Mouse (Mus musculus) adrenal gland, postnatal 25 days (tissue): Measurements from ENCODE around the gene Fxr2. TPM values are rescaled to one million over a fixed set of nuclear protein-coding genes. Genes with fewer than 3 reads are reported as not detected.

ENCODE experiments used
- DNase-seq: peaks from one replicate; pipeline ENCODE4 v3.0.0; 2021; ENCODE audit warnings: mixed read lengths
- total RNA-seq: library from RNA; stranded (reverse); gene quantifications from 2 replicates; pipeline ENCODE4 v1.2.3, GENCODE M21; 2021

The Fxr2 gene
- total RNA-seq, 1 experiment from 2014 or later: 101 TPM

DNA sequence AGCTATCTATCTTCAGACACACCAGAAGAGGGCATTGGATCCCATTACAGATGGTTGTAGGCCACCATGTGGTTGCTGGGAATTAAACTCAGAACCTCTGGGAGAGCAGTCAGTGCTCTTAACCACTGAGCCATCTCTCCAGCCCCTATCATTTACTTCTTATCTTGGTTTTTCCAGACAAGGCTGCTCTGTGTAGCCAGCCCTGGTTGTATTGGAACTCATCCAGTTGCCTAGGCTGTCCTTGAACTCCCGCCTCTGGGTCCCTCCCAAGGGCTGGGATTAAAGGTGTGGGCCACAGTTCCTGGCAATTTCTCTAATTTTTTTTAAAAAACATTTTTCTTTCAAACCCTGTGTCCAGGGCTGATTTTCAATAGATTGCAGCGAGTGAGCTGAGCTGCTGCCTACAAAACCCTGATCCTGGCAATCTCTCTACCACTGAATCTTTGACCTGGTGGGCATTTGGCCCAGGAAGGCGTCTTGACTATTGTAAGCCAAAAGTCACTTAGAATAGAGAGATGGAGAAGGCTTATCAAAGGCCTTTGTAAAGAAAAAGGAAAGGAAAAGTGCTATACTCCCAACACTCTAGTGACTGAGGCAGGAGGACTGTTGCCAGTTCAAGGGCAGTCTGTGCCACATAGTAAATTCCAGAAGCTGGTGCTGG lies 28.6 kb downstream of the Fxr2 start:
- peak; percentile 46 for DNase-seq

DNA sequence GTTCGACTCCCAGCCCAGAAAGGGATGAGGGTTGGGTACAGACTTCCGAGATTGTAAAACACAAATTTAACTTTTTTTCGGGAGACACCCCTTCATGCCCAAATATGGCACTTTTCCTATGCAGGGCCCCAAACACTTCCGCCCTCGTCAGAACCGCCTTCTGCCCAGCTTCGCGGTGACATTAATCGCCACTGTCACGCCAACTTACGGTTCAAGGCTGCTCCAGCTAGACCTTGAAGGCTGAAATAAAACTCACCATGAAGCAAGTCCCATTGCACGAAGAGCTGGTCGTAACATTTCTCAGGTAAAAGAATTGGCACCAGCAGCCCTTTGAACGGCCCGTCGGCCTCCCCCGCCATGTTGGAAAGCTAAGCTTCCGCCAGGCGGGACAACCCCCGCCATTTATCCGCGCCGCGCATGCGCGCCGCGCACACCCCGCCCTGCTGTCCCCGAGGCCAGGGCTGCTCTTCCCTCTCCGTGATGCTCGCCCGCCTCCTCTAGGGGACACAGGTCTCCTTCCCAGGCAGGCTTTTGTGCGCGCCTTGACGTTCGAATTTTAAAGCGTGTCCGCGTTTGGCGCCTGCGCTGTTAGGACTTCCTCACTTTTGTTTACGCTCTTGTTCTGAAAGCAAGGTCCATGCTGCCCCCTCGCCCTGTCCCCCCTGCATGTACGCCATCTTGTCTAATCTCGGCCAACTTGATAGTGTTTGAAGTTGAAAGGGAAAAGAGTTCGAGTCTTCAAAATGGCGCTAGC lies 29.6 kb downstream of the Fxr2 start, which contains the start of gene Mpdu1:
Mpdu1 (minus strand) TSS at position 430 of the 754 bp plus-strand sequence.
- DNase-seq: peak; percentile 91

DNA sequence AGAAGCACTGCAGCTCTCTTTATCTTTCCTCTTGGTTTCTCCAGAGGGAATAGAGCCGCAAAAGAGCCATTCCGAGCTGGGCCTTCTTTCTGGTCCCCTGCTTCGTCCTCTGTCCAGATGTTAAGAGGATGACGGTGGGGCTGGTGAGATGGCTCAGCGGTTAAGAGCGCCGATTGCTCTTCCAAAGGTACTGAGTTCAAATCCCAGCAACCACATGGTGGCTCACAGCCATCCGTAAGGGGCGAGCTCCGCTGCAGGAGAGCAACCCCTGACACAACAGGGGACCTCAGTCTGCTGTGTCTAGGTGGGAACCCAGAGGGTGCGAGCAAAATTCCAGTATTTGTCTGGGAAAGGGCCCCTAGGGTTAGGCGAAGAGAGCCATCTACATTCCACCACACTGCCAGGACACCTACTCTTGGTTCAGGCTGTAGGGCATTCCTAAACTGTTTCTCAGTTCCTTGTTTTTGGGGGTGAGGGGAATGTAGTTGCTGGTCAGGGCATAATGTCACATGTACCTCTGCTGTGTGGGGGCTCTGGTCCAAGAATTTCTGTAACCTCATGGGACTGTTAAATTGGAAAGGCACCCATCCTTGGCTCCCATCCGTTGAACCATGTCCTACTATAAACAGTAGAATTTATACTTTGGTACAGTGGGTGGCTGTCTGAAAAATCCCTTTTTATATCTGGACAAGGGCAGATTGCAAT lies 30.3 kb downstream of the Fxr2 start:
- DNase-seq: peak; percentile 12

DNA sequence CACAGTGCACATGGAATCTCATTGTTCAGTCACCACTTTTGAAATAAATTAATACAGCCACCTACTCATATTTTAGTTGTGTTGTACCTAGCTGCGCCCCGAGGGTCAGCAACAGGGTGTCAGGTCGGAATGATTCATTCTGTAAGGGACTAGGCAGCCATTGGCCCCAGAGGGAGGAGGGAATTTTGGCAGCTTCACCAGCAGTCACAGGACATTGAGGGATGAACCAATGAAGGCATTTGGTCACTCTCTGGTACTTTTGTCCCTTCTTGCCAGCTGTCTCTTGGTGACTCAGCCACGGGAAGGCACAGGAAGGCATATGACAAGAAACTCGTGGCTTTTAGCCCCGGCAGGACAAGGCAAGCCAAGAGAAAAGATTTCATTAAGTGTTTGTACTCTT lies 31.0 kb downstream of the Fxr2 start:
- DNase-seq: peak; percentile 51

- no peak for DNase-seq
Observed at GRCm38 (mm10) chr11:69664841-69665240, 32.1 kb downstream of the Fxr2 start.

GRCm38 (mm10) chr11:69665457-69665960 lies 32.7 kb downstream of the Fxr2 start:
- no peak for DNase-seq

DNA sequence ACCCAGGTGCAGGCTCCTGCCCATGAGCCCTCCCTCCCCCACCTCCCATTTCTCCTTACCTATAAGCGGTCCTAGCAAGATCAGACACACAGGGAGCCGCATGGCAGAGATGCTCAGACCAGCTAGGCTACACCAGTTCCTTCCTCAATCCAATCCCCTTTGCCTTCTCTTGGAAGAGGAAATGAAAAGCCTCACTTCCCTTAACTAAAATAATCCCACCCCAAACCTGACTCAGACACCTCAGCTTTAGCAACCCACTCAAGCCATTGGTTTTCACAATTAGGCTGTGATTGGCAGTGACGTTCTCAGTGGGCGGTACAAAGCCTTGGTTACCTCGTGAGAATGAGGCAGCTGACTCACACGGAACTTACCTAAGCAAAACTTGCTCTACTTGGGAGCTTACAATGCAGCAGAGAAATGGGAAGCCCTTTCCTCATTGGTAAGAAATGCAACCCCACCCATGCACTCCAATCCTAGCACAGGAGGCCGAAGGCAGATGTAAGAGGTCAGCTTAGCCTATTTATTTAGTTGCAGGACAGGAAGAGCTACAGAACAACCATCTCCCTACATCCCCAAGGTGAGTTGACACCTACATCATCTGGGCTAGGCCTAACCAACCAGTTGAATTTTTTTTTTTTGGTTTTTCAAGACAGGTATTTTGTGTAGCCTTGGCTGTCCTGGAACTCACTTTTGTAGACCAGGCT lies 33.3 kb downstream of the Fxr2 start, which contains the start of gene Cd68:
Cd68 (minus strand) TSS at position 193 of the 704 bp plus-strand sequence.
- no peak for DNase-seq

GRCm38 (mm10) chr11:69666665-69667005 lies 33.8 kb downstream of the Fxr2 start:
- DNase-seq: no peak

DNA sequence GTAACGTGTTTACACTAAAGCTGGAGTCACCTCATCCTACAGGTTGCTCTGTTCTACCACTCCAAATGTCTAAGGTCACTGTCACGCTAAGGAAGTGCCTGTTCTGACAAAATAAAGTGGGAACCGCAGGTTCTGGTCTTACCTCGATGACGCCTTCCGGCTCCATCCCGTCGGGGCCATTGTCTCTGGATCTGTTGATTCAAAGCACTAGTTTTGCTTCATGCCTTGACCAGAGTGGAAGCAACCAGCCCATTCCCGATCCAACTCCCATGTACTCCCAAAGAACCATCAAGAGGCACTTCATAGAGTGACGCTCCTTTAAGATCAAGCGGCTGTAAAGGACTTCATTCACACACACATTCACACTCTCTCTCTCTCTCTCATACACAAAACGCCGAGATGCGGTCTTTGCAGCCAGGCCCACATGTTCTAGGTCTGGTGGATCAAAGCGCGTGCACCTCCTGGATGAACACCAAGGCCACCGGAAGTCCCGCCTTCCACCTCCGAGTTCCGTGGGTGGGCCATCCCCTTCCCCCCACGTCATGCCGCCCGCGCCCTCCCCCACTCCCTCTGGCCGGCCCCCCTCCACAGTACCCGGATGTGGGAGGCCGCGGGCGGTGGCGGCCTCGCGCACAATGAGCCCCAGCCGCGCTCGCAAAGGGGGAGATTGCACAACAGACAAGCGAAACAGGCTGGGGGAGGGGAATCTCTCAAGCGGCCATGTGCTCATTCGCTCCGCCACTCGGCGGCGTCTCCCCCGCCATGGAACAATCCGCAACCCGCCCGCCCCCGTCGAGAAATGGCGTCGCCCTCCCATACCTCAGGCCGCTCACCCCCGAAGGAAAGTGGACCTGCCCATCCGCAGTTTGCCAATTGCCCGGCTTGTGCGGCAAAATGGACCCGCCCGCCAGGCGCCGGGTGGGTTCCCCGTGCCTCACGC lies 38.3 kb downstream of the Fxr2 start:
- peak; percentile 98 for DNase-seq

- no peak for DNase-seq
Observed at GRCm38 (mm10) chr11:69671726-69672124, 38.9 kb downstream of the Fxr2 start.

DNA sequence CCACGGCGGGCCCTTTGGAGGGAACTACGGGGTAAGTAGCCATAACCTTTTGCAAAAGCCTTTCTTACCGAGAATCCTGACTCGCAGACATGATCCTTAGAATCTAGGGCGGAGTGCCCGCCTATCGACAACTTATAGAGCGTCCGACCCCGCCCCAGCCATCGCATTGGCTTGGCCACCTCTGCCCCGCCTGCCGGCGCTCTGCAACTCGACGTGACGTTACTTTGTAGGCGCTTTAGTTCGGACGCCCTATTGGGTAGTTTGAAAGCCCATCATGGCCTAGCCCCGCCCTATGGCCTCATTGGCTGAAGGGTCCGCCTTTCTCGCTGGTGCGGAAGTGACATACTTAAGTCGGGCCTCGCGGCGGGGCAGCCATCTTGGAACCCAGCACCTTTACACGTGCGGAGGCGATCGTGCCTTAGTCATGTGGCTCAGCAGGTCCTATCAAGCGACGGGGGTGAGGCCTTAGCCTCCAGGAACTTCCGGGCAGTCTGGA lies 39.5 kb downstream of the Fxr2 start, which contains the start of gene Eif4a1:
Eif4a1 (minus strand) TSS at position 213 of the 496 bp plus-strand sequence.
- DNase-seq: peak; percentile 98

DNA sequence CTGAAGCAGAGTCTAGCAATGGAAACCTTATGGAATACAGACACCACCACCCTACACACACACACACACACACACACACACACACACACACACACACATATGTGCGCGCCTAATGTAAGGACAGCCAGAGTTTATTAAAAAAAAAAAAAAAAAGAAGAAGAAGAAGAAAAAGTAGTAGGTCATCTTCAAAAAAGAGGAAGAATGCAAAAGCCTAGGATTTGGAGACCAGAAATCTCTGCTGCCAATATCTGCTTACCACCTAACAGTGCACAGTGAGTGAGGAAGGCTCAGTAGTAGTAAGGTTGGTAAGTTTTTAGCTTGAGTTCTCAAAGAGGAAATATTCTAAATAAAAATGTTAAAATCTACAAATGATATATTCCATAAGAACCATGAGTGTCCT lies 46.4 kb downstream of the Fxr2 start:
- no peak for DNase-seq

DNA sequence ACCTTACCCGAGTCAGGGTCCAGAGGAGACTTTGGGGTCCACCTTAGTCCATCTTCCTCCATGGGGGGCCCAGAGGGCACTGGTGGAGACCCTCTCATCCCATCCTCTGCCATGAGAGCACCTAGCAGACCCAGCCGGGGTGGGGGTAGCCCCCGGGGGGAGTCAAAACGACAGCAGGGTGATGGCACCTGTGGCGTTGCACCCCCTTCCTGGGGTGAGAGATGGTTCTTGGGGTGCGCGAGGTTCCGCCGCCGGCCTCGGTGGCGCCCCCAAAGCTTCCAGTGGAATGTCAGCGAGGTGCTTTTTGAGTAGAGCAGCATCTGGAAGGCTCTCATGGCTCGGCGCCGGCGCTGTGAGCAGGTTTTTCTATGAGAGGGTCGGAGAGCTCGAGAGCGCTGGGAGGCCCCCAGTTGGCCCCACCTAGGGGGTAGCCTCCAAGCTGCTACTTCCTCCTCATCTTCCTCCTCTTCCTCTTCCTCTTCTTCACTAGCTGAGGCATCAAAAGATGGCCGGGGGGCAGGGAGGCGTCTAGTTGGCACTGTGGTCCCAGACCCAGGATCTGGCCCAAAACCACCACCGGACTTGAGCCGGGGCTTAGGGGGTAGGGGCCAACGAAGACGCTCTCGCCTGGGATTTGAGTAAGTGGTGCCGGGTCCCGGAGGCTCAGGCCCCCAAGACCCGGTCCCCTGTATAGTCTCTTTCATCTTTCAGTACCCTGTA lies 47.5 kb downstream of the Fxr2 start:
- no peak for DNase-seq

DNA sequence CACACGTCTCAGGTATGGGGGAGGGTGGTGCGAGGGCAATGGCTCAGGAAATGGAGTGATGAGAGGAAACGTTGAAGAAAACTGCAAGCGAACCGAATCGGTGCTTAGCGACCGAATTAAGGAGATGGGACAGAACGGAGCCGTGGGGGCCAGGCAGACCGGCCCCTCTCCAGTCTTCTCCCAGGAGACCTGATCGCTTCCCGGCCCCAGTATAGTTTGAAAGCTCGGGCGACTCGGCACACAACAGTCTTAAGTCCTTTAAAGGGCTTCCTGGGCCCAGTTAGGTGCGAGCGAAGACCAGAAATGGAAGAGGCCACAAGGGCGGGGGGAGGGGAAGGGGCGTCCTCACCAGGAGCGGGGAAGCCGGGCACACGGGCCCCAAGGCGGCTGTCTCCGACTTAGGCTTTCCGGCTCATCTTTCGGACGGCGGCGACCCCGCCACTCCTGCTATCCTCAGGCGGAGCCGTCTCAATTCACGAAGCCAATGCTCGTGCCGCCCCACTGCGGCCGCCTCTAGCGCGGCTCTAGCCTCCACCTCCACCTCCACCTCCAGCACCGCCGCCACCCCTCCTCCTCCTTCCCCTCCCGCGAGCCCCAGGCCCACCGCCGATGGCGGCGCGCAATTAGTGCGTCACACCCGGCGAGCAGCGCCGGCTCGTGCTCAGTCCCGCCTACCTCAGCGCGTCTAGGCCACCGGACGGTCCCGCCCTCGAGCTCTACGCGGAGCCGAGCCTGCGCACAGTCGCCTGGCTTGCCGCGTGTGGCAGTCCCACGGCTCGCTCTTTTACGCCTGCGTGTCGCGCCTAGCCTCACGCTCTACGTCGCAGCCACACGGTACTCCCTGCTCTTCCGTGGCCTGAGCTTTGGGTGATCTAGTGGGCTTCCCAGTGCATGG lies 48.8 kb downstream of the Fxr2 start, which contains the start of gene Senp3:
Senp3 (minus strand) TSS at position 771 of the 895 bp plus-strand sequence.
- peak; percentile 97 for DNase-seq

GRCm38 (mm10) chr11:69682209-69682839 lies 49.5 kb downstream of the Fxr2 start:
- no peak for DNase-seq

- DNase-seq: peak; percentile 84
Observed at GRCm38 (mm10) chr11:69682840-69683533, 50.2 kb downstream of the Fxr2 start.

DNA sequence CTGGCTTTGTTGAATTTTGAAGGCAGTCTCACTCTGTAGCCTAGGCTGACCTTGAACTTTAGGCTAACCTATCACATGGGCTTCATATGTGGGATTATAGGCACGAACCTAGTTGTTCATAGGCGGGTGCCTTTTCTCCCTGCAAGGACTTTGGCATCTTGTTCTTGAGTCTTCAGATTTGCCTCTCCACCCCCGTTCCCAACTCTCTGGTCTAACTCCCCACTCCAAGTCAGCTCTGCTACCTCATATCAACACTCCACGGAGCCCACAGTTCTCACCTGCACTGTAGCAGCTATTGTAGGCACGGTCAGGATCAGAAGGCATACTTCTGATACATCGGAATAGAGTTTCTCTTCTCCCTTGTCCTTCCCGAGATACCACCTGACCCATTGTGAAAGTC lies 50.8 kb downstream of the Fxr2 start:
- DNase-seq: no peak
